Mouse (Mus musculus): ENCODE results near the gene Txndc12. TPM values are rescaled to one million over a fixed set of nuclear protein-coding genes. Genes with fewer than 3 reads are reported as not detected.

Gene Txndc12
- polyA plus RNA-seq, 1 experiment from 2014 or later = 93.1 TPM

DNA sequence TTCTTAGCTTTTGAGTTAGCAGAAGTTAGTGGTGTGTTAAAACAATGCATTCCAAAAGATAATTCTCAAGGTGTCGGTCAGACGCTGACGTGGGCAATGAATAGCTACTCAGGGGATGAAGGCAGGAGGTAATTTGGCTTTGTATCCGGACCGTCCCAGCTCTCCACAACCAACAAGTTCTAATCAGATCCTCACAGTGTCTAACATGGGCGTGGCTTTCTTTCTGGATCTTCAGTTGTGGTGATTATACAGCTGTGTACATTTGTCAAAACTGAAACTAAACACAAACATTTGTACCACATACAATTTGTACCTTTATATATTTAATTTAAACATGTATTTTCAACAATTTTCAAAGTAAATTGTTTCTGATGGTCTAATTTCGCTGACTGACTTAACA is 32.4 kb downstream of the Txndc12 start:
- Histone ChIP-seq H3K27me3 (replicated peaks; ENCODE audit: insufficient read depth, low read length) (no peaks in the 10 kb centered on the region), H3K9ac (replicated peaks; ENCODE audit: low read depth) (no peak overlapping the region), H3K9me3 (ENCODE audit: low read length) (no peaks in the 10 kb centered on the region), H3K4me1 (ENCODE audit: insufficient read depth, low read depth, low read length) (no peaks in the 10 kb centered on the region), H3K4me3 (ENCODE audit: low read depth, low read length) (no peak overlapping the region), H3K4me2 (replicated peaks; ENCODE audit: low read depth, low read length) (no peak overlapping the region), H3K27ac (ENCODE audit: low read length) (no peak overlapping the region), H3K36me3 (ENCODE audit: insufficient read depth, low read length) (no peaks in the 10 kb centered on the region)
- no peak for DNase-seq (ENCODE audit: low spot score)
- 78% methylated on average over 7 of the region's 7 CpGs for WGBS
- ATAC-seq = no peak
- TF ChIP-seq CTCF (IDR thresholded peaks at IDR 0.05) (no peak), EP300 (IDR thresholded peaks at IDR 0.05) (no peak)

DNA sequence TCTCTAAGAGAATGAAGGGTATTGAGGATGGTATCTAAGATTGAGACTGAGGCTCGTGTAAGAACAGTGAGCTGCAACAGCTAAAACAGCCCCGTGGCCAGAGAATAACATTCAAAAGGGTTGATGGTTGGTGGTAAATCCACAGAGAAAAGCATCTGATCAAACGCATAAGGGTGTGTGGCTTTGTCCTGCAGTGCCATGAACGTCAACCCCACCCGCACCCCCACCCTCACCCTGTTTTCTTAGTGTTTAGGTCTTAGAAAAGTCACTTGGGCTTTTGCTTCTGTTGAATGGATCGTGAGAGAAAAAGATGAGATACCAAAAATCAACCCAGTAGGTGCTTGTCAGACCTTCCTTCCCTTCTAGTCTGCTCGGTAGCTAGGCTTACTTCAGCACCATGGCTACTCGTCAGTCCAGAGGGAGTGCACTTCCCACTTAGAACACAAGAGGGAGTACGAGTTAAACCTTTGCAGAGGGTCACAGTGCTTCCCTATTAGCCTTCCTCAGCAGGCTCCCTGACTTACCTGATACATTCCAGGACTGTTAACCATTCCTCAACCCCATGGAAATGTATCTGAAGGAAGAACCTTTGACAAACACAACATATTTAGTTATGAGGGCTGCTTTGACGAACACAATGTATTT is 35.5 kb downstream of the Txndc12 start:
- no peaks in the 10 kb centered on the region for H3K9me3 ChIP-seq (ENCODE audit: low read length)
- ATAC-seq = peak; percentile 70
- TF ChIP-seq EP300 (IDR thresholded peaks at IDR 0.05) (no peak), CTCF (IDR thresholded peaks at IDR 0.05) (peak; percentile 97)
- no peaks in the 10 kb centered on the region for H3K27me3 ChIP-seq (replicated peaks; ENCODE audit: insufficient read depth, low read length)
- no peaks in the 10 kb centered on the region for H3K4me1 ChIP-seq (ENCODE audit: insufficient read depth, low read depth, low read length)
- peak; percentile 89 for DNase-seq (ENCODE audit: low spot score)
- no peak overlapping the region for H3K27ac ChIP-seq (ENCODE audit: low read length)
- no peak overlapping the region for H3K4me3 ChIP-seq (ENCODE audit: low read depth, low read length)
- H3K4me2 ChIP-seq (replicated peaks; ENCODE audit: low read depth, low read length) = no peak overlapping the region
- H3K36me3 ChIP-seq (ENCODE audit: insufficient read depth, low read length) = no peaks in the 10 kb centered on the region
- 35% methylated on average over 10 of the region's 10 CpGs for WGBS
- no peak overlapping the region for H3K9ac ChIP-seq (replicated peaks; ENCODE audit: low read depth)

DNA sequence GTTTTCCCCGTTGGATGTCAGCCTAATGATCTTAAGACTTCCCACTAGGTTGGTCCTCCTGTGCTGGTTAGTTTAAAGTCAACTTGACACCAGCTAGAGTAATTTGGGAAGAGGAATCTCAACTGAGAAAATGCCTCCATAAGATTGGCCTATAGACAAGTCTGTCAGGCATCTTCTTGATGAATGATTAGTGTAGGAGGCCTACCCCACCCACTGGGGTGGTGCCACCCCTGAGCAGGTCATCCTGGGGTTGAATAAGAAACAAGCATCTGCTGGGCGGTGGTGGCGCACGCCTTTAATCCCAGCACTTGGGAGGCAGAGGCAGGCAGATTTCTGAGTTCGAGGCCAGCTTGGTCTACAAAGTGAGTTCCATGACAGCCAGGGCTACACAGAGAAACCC is 39.3 kb downstream of the Txndc12 start:
- WGBS = 84% methylated on average over 5 of the region's 5 CpGs
- Histone ChIP-seq H3K27ac (ENCODE audit: low read length) (no peak overlapping the region), H3K4me3 (ENCODE audit: low read depth, low read length) (no peak overlapping the region), H3K9ac (replicated peaks; ENCODE audit: low read depth) (no peak overlapping the region), H3K27me3 (replicated peaks; ENCODE audit: insufficient read depth, low read length) (no peaks in the 10 kb centered on the region), H3K36me3 (ENCODE audit: insufficient read depth, low read length) (no peaks in the 10 kb centered on the region), H3K4me1 (ENCODE audit: insufficient read depth, low read depth, low read length) (no peaks in the 10 kb centered on the region), H3K4me2 (replicated peaks; ENCODE audit: low read depth, low read length) (no peak overlapping the region), H3K9me3 (ENCODE audit: low read length) (no peaks in the 10 kb centered on the region)
- TF ChIP-seq EP300 (IDR thresholded peaks at IDR 0.05) = no peak
- no peak for TF ChIP-seq CTCF (IDR thresholded peaks at IDR 0.05)
- DNase-seq (ENCODE audit: low spot score) (no peak), ATAC-seq (no peak)

DNA sequence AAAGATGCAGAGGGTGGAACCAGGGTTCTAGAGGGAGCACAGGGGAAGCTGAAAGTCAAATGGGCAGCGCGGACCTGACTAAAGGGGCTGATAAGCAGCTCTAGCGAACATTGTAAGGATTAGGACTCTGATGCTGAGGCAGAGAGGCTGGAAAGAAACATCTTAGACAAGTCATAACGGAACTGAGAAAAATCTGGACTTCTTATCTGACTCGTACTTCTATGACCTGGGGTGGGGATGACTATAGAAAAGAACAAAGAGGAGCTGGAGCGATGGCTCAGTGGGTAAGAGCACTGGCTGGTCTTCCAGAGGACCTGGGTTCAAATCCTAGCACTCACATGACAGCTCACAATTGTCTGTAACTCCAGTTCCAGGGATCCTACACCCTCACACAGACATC is 43.5 kb downstream of the Txndc12 start:
- no peak overlapping the region for H3K27ac ChIP-seq (ENCODE audit: low read length)

DNA sequence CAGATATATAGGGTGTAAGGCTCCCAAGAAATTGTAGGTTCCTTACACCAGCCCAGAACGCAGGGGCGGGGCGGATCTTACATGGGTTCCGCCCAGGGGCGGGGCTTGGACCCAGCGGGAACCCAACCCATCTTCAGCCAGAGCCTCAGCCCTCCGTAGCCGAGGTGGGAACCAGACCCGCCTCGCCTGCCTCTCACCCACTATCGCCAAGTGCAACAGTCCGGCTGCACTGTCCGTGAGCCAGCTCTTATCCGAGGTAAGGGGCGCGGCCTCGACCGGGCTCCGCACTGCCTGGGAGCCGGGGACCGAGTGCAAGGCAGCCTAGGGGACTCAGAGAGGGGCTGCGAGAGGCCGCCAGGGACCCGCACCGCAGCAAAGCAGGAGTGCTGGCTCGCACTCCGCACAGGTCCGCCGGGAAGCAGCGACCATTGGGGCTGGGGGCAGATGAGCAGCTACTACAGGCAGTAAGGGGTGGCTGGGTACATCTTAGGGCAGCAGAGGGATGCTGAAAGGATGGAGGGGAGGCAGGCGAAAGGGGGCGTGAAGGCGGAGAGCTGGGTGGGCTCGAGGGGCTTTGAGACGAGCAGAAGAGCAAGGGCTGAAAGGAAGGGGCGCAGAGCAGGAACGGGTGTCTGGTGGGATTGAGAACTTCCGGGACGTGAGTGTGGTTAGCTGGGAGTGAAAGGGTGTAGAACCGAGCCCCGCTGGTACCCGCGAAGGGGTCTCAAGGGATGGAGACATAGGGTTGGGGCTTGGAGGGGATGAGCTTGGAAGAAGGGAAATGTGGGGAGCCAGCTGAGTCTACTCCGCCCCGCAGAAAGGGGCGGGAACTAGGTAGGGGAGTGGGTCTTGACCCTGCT is 44.8 kb downstream of the Txndc12 start, which contains the start of gene Rab3b:
Rab3b (plus strand) TSS at position 101 of the 860 bp plus-strand sequence.
- Histone ChIP-seq H3K36me3 (ENCODE audit: insufficient read depth, low read length) (no peaks in the 10 kb centered on the region), H3K27me3 (replicated peaks; ENCODE audit: insufficient read depth, low read length) (no peaks in the 10 kb centered on the region), H3K4me1 (ENCODE audit: insufficient read depth, low read depth, low read length) (no peaks in the 10 kb centered on the region), H3K27ac (ENCODE audit: low read length) (no peak within 1 kb of the TSS), H3K9me3 (ENCODE audit: low read length) (no peaks in the 10 kb centered on the region), H3K4me2 (replicated peaks; ENCODE audit: low read depth, low read length) (peak within 1 kb of the TSS; percentile 87), H3K9ac (replicated peaks; ENCODE audit: low read depth) (peak within 1 kb of the TSS; percentile 26; the same call in 1 of the 2 replicates), H3K4me3 (ENCODE audit: low read depth, low read length) (peak within 1 kb of the TSS; percentile 38)
- ATAC-seq = peak; percentile 90
- TF ChIP-seq EP300 (IDR thresholded peaks at IDR 0.05) = no peak
- TF ChIP-seq CTCF (IDR thresholded peaks at IDR 0.05) = no peak
- WGBS = 3% methylated on average over 46 of the region's 46 CpGs
- peak; percentile 56 for DNase-seq (ENCODE audit: low spot score)

More for the DNA sequence above, 43.5 kb downstream of the Txndc12 start:
- DNase-seq (ENCODE audit: low spot score) (no peak), ATAC-seq (no peak)
- Histone ChIP-seq H3K4me3 (ENCODE audit: low read depth, low read length) (no peak overlapping the region), H3K36me3 (ENCODE audit: insufficient read depth, low read length) (no peaks in the 10 kb centered on the region), H3K4me2 (replicated peaks; ENCODE audit: low read depth, low read length) (no peak overlapping the region), H3K9me3 (ENCODE audit: low read length) (no peaks in the 10 kb centered on the region), H3K9ac (replicated peaks; ENCODE audit: low read depth) (no peak overlapping the region), H3K4me1 (ENCODE audit: insufficient read depth, low read depth, low read length) (no peaks in the 10 kb centered on the region), H3K27me3 (replicated peaks; ENCODE audit: insufficient read depth, low read length) (no peaks in the 10 kb centered on the region)
- 77% methylated on average over 6 of the region's 6 CpGs for WGBS
- TF ChIP-seq EP300 (IDR thresholded peaks at IDR 0.05) = no peak
- no peak for TF ChIP-seq CTCF (IDR thresholded peaks at IDR 0.05)

DNA sequence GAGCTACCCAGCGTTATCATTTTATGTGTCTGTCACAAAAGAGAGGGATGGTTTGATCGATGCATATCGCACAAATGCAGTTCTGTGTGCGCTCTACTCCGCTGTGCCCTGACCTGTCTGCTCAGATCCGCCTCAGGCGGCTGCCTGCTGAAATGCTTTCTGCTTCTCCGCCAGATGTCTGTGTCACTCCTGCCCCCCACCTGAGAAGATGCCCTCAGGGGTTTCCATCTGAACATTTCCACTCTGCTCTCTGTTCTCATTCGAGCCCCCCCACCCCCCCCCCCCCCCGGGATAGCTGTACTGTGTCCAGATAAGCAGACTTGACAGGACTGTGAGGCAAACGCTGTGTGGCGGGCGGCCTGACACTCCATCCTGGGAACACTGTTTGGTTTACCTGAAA is 49.4 kb downstream of the Txndc12 start:
- Histone ChIP-seq H3K36me3 (ENCODE audit: insufficient read depth, low read length) (no peaks in the 10 kb centered on the region), H3K4me1 (ENCODE audit: insufficient read depth, low read depth, low read length) (no peaks in the 10 kb centered on the region), H3K4me2 (replicated peaks; ENCODE audit: low read depth, low read length) (no peak overlapping the region), H3K9me3 (ENCODE audit: low read length) (no peaks in the 10 kb centered on the region), H3K4me3 (ENCODE audit: low read depth, low read length) (no peak overlapping the region), H3K27me3 (replicated peaks; ENCODE audit: insufficient read depth, low read length) (no peaks in the 10 kb centered on the region), H3K27ac (ENCODE audit: low read length) (no peak overlapping the region), H3K9ac (replicated peaks; ENCODE audit: low read depth) (no peak overlapping the region)
- 54% methylated on average over 13 of the region's 13 CpGs for WGBS
- no peak for ATAC-seq
- TF ChIP-seq EP300 (IDR thresholded peaks at IDR 0.05) = no peak
- no peak for TF ChIP-seq CTCF (IDR thresholded peaks at IDR 0.05)
- DNase-seq (ENCODE audit: low spot score) = no peak

Measured in lung, postnatal 0 days (tissue).